Mouse (Mus musculus) lung, embryonic 16.5 days (tissue): ENCODE results near the gene Fiz1. TPM values are rescaled to one million over a fixed set of nuclear protein-coding genes. Genes with fewer than 3 reads are reported as not detected.

ENCODE experiments used
- ATAC-seq: fragments of 200-750 bp; cut with Nextera tagmentation; 2 replicates; pipeline ENCODE4 v1.8.0; 2017; ENCODE audit warnings: low read depth, mild to moderate bottlenecking, moderate library complexity
- H3K27ac ChIP-seq: fragments of 300-500 bp; sonication (generic); 2 replicates; pipeline ENCODE4 v1.5.1; 2014; ENCODE audit warnings: mild to moderate bottlenecking, control low read depth, low read length
- H3K27me3 ChIP-seq: fragments of 300-500 bp; sonication (generic); 2 replicates; pipeline ENCODE4 v1.6.1; 2014; ENCODE audit warnings: low read depth, low read length, mixed read lengths; ENCODE audit not compliant: control insufficient read depth, insufficient read depth
- H3K36me3 ChIP-seq: fragments of 300-500 bp; sonication (generic); 2 replicates; pipeline ENCODE4 v1.6.1; 2014; ENCODE audit warnings: low read length; ENCODE audit not compliant: control insufficient read depth, insufficient read depth
- H3K4me1 ChIP-seq: fragments of 300-500 bp; sonication (generic); replicated peaks from 2 replicates; pipeline ENCODE4 v1.6.1; 2014; ENCODE audit warnings: low read length, mixed read lengths; ENCODE audit not compliant: control insufficient read depth, insufficient read depth
- H3K4me2 ChIP-seq: fragments of 300-500 bp; sonication (generic); 2 replicates; pipeline ENCODE4 v1.6.1; 2014; ENCODE audit warnings: low read depth, low read length, control low read depth
- H3K4me3 ChIP-seq: fragments of 300-500 bp; sonication (generic); 2 replicates; pipeline ENCODE4 v1.5.1; 2014; ENCODE audit warnings: mild to moderate bottlenecking, low read length, control low read depth
- H3K9ac ChIP-seq: fragments of 300-500 bp; sonication (generic); 2 replicates; pipeline ENCODE4 v1.6.1; 2014; ENCODE audit warnings: low read length, control low read depth
- H3K9me3 ChIP-seq: fragments of 300-500 bp; sonication (generic); 2 replicates; pipeline ENCODE4 v1.6.1; 2016; ENCODE audit warnings: low read length; ENCODE audit not compliant: control insufficient read depth
- WGBS: fragments of 180-500 bp; shearing (Covaris S2); extraction: QIAGEN DNeasy Blood & Tissue Kit; methylation state at CpG from one replicate; pipeline ENCODE4 v1.1.7; 2014; 5-methylcytosine and 5-hydroxymethylcytosine counted together
- polyA plus RNA-seq: library from polyadenylated mRNA; unstranded; fragments of >200 nt; fragmentation: Nextera tagmentation; extraction: Ambion mirVana; gene quantifications from 2 replicates; pipeline ENCODE4 v1.2.1, GENCODE M21; 2015

Fiz1 gene
- polyA plus RNA-seq = 33.1 and 34.5 TPM in 2 replicates

DNA sequence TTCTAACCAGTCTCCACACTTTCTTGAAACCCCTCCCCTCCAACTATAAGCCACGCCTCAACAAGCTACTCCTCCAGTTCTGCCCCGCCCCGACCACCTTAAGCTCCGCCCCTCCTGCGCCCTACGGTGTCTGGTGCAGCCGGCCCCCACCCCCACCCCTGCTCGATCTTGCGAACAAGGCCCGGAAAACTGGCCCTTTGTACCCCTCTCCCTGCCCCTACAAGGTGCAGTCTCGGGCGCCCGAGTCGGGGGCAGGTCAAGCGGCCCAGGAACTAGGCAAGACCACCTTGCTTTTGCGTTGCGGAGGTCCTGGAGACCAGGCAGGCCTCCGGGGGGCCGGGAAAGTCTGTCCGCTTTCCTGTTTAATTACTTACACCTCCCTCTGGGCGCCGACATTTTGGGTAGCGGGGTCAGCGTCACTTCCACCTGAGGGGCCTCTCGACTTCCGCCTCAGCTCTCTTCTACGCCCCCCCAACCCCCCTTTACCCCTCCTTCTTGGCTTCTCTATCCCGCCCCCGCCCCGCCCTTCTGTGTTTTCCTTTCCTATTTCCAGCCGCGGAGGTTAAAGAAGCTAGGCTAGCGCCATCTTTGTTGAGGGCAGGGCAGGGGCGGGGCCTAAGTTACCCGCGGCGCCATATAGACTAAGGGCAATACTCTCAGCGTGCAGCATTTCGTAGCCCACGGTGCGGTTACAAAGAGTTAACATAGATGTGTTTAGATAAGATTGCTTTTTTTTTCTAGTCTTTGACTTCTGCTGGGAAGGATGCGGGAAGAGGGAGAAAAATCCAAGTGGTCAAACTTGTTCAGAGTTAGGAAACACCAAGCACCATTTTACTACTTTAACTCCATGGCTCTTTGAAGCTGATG is at the start of gene Fiz1, which contains the start of gene Zfp524:
Gene Fiz1 (minus strand): TSS at position 447 of the 867 bp plus-strand sequence.
Gene Zfp524 (plus strand): TSS at position 165 of the 867 bp plus-strand sequence.
- peak; percentile 83 for ATAC-seq
- peaks cover 34% of the 10 kb centered on the region for H3K36me3 ChIP-seq
- H3K9ac ChIP-seq = peak within 1 kb of the TSS; percentile 89
- peak within 1 kb of the TSS; percentile 76 for H3K4me2 ChIP-seq
- H3K27ac ChIP-seq = peak within 1 kb of the TSS; percentile 99
- no peaks in the 10 kb centered on the region for H3K9me3 ChIP-seq
- WGBS = under 1% methylated on average over 42 of the region's 42 CpGs
- no peaks in the 10 kb centered on the region for H3K27me3 ChIP-seq
- H3K4me1 ChIP-seq = peaks cover 18% of the 10 kb centered on the region
- H3K4me3 ChIP-seq = peak within 1 kb of the TSS; percentile 83

DNA sequence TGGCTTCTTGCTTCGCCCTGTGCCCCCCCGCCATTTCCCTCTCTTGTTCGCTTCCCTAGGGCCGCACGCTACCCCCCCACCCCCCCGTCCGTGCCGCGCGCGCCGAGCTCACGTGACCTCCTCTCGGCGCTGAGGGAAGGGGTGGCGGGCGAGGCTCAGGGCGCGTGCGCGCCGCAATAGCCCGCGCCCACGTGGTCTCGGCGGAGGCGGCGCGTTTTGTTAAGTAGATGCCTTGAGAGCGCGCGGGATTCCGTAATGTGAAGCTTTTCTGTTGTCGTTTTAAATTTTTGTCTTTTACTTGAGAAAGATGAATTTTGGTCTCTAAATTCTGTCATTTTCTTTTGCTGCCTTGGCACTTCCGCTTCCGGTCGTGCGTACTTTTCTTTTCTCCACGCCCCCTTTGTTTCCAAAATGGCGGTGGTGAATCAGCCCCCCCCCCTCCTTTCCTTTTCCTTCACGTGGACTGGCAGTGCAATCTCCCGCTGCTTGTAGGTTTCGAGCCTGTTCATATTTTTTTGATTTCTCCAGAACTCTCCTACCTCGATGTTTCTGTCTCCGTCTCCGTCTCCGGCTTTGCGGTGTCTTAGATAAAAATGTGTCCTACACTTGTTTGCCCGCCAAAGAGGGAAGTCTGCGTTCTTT is 48.0 kb upstream of the Fiz1 start:
- under 1% methylated on average over 46 of the region's 51 CpGs for WGBS
- peaks cover 12% of the 10 kb centered on the region for H3K27me3 ChIP-seq
- peak overlapping the region; percentile 74 for H3K4me2 ChIP-seq
- H3K9ac ChIP-seq = peak overlapping the region; percentile 96
- H3K36me3 ChIP-seq = peaks cover 7% of the 10 kb centered on the region; the same call in 1 of the 2 replicates
- peak overlapping the region; percentile 85 for H3K4me3 ChIP-seq
- H3K27ac ChIP-seq = peak overlapping the region; percentile 100
- H3K4me1 ChIP-seq = peaks cover 24% of the 10 kb centered on the region
- peak; percentile 54 for ATAC-seq
- H3K9me3 ChIP-seq = no peaks in the 10 kb centered on the region

DNA sequence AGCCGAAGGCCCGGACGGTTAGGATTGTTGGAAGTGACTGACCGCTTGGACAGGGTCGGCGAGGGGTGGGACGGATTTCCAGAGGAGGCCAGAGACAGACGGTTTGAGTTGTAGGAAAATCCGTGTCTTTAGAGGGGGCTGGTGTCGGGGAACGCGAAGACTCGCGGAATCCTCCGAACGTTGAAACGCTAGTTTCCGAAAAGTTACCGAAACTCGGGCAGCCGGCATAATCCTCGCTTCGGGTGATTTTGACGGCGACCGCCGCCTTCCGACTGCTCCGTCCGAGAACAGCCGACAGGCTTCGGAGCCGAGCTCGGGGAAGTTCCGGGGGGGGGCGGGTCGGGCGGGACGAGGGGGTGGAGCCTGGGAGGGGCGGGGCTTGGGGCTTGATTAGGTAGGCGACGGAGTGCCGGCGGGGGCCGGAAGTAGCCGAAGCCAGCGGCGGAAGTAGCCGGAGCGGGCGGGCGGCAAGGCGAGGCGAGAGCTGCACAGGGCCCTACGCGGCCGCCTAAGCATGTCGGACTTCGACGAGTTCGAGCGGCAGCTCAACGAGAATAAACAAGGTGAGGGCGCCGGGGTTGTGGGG is 47.4 kb upstream of the Fiz1 start, which contains the start of gene U2af2:
Gene U2af2 (plus strand): TSS at position 370 of the 586 bp plus-strand sequence.
- Histone ChIP-seq H3K36me3 (0 out of 2 replicates have a peak, but pooled peaks cover 3% of the 10 kb centered on the region), H3K4me3 (peak within 1 kb of the TSS; percentile 85), H3K9ac (peak within 1 kb of the TSS; percentile 96), H3K4me2 (peak within 1 kb of the TSS; percentile 92), H3K27ac (peak within 1 kb of the TSS; percentile 100), H3K4me1 (peaks cover 26% of the 10 kb centered on the region), H3K27me3 (peaks cover 18% of the 10 kb centered on the region), H3K9me3 (no peaks in the 10 kb centered on the region)
- under 1% methylated on average over 60 of the region's 65 CpGs for WGBS
- peak; percentile 82 for ATAC-seq

DNA sequence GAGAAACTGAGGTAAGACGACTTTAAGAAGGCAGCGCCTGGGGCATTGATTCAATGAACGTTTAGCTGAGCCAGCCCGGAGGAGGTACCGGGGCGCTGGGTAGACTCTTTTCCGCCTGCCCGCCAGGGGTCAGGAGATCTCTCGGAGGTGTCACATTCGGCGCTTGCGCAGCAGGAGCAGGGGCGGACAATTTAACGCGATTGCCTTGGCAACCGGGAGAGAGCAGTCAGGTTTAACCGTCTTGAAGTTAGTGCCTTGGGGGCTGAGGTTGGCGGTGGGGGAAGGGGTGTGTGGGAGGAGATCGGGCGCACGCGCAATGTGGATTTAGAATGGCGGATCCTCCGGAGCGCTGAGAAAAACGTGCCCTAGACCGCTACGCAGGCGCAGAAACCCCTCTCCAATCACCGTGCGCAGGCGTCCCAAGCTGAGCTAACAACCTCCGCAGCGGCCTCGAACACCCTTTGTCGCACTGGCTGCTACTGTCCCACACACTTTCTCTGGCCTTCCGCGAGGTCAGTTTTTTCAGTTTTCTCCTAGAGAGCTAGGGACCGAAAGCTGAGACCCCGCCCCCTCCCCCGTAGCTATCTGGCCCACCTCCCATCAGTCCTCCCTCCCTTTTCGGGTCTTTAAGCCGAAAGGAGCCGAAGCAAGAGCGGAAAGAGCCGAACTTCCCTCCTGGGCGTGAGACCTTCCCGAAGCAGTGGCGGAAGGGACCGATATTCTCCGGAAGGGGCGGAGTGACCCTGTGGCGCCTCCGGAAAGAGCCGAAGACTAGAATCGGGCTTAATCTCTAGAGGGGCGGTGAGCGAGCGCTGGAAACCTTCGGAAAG is 46.7 kb upstream of the Fiz1 start:
- H3K27me3 ChIP-seq = peaks cover 24% of the 10 kb centered on the region
- peak overlapping the region; percentile 92 for H3K4me2 ChIP-seq
- H3K9me3 ChIP-seq = no peaks in the 10 kb centered on the region
- 0 out of 2 replicates have a peak, but pooled peaks cover under 1% of the 10 kb centered on the region for H3K36me3 ChIP-seq
- peak overlapping the region; percentile 85 for H3K4me3 ChIP-seq
- H3K9ac ChIP-seq = peak overlapping the region; percentile 96
- peak; percentile 92 for ATAC-seq
- WGBS = under 1% methylated on average over 59 of the region's 60 CpGs
- peak overlapping the region; percentile 100 for H3K27ac ChIP-seq
- H3K4me1 ChIP-seq = peaks cover 26% of the 10 kb centered on the region

DNA sequence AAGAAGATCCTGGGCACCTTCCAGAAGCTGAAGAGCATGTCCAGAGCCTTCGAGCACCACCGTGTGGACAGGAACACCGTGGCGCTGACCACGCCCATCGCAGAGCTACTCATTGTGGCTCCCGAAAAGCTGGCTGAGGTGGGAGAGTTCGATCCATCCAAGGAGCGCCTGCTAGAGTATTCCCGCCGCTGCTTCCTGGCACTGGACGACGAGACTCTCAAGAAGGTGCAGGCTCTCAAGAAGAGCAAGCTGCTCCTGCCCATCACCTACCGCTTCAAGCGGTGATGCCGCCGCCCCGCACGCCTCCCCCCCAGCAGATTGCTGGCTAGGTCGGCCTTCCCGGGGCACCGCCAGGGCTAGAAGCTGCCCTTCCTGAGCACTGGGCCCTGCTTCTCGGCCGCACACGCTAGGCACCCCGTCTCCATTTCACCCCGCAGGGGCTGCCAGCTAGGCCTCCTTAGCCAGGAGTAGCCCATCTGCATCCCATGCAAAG is 45.8 kb upstream of the Fiz1 start:
- Histone ChIP-seq H3K4me2 (peak overlapping the region; percentile 92), H3K27me3 (peaks cover 32% of the 10 kb centered on the region), H3K9me3 (no peaks in the 10 kb centered on the region), H3K4me3 (peak overlapping the region; percentile 85), H3K27ac (peak overlapping the region; percentile 100), H3K4me1 (peaks cover 24% of the 10 kb centered on the region), H3K36me3 (no peaks in the 10 kb centered on the region), H3K9ac (peak overlapping the region; percentile 96)
- ATAC-seq = no peak
- under 1% methylated on average over 27 of the region's 27 CpGs for WGBS

DNA sequence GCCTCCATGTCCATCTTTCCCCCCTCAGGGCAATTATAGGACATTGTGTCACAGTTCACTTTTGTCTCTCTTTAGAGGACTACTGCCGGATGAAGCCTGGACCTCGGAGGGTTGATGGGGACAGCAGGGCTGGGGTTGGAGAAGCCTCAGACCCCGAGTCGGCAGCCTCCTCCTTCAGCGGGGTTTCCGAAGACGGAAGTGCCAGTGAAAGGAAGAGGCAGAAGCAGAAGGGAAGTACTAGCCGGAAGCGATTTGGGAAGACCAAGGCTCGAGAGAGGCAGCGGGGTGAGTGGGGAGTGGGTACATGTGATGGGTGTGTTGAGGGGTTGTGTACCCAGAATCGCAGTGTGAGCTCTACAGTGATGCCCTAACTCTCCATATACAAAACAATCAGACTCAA is 44.9 kb upstream of the Fiz1 start:
- Histone ChIP-seq H3K4me3 (no peak overlapping the region), H3K9me3 (no peaks in the 10 kb centered on the region), H3K27ac (no peak overlapping the region), H3K27me3 (peaks cover 41% of the 10 kb centered on the region), H3K4me2 (no peak overlapping the region), H3K36me3 (no peaks in the 10 kb centered on the region), H3K4me1 (peaks cover 22% of the 10 kb centered on the region), H3K9ac (no peak overlapping the region)
- 90% methylated on average over 12 of the region's 12 CpGs for WGBS
- ATAC-seq = no peak

DNA sequence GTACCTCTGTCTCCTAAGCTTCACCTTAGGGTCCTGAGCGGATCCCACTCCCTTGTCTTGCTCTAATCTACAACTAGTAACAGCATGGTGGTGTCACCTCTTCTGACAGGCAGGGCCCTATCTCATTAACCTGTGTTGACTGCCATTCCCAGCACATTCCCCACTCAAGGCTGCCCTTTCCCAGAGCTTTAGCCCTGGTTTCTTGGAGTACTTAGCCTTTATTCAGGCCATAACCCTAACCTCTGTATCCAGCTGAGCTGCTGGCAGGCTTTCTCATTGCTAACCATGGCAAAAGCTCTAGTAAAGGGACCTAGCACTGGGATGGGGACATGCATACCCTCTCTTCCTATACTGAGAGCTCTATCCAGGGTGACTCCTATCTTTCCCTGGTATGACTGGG is 44.1 kb upstream of the Fiz1 start:
- H3K4me3 ChIP-seq = no peak overlapping the region
- WGBS = 100% methylated on average over 1 of the region's 1 CpGs
- H3K27ac ChIP-seq = no peak overlapping the region
- H3K9ac ChIP-seq = no peak overlapping the region
- H3K27me3 ChIP-seq = peaks cover 49% of the 10 kb centered on the region
- H3K9me3 ChIP-seq = no peaks in the 10 kb centered on the region
- no peak for ATAC-seq
- no peak overlapping the region for H3K4me2 ChIP-seq
- no peaks in the 10 kb centered on the region for H3K36me3 ChIP-seq
- H3K4me1 ChIP-seq = peaks cover 16% of the 10 kb centered on the region

DNA sequence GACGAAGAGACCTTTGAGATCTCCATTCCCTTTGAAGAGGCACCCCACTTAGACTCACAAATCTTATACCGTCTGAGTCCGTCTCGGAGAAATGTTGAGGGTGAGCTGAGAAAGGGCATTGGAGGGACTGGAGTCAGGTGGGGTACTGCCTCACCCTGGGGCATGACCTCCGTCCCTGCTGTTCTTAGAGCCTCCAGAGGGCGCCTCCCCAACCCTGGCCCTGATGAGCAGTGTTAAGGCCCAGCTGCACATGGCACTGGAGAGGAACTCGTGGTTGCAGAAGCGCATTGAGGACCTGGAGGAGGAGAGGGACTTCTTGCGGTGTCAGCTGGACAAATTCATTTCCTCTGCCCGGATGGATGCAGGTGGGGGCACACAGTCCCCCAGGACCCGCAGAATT is 43.3 kb upstream of the Fiz1 start:
- H3K4me2 ChIP-seq = no peak overlapping the region
- H3K27ac ChIP-seq = no peak overlapping the region
- peaks cover 57% of the 10 kb centered on the region for H3K27me3 ChIP-seq
- no peak overlapping the region for H3K4me3 ChIP-seq
- no peaks in the 10 kb centered on the region for H3K36me3 ChIP-seq
- peaks cover 20% of the 10 kb centered on the region for H3K4me1 ChIP-seq
- no peak for ATAC-seq
- no peaks in the 10 kb centered on the region for H3K9me3 ChIP-seq
- WGBS = 36% methylated on average over 11 of the region's 11 CpGs
- H3K9ac ChIP-seq = no peak overlapping the region
